Mouse (Mus musculus) embryonic fibroblast, embryonic 13.5 days (primary cell): ENCODE measurements around the gene Mkrn3. TPM values are rescaled to one million over a fixed set of nuclear protein-coding genes. Genes with fewer than 3 reads are reported as not detected.

Experiments used
- H3K27ac ChIP-seq: 2 replicates; pipeline ENCODE4 v1.5.1; 2012; ENCODE audit warnings: low read length, control low read depth, inconsistent platforms; ENCODE audit not compliant: insufficient read depth
- H3K4me1 ChIP-seq: 2 replicates; pipeline ENCODE4 v1.6.1; 2011; ENCODE audit warnings: low read length; ENCODE audit not compliant: control insufficient read depth, insufficient read depth
- H3K4me3 ChIP-seq: 2 replicates; pipeline ENCODE4 v1.5.1; 2011; ENCODE audit warnings: mild to moderate bottlenecking, control low read depth, low read length; ENCODE audit not compliant: insufficient read depth
- CTCF ChIP-seq: IDR thresholded peaks from 2 replicates; pipeline ENCODE4 v1.5.1; 2011; ENCODE audit warnings: mild to moderate bottlenecking, control low read depth, low read length, moderate library complexity, borderline replicate concordance; ENCODE audit not compliant: insufficient read depth
- POLR2A ChIP-seq: IDR thresholded peaks from 2 replicates; pipeline ENCODE4 v1.6.1; 2011; ENCODE audit warnings: low read depth, mild to moderate bottlenecking, control low read depth, low read length, moderate library complexity
- polyA plus RNA-seq: library from polyadenylated mRNA; stranded (reverse); fragments of >200 nt; gene quantifications from 2 replicates; pipeline ENCODE4 v1.2.4, GENCODE M21; 2011; ENCODE audit warnings: low read depth; ENCODE audit not compliant: missing spikeins, insufficient read length

The Mkrn3 gene
- polyA plus RNA-seq, 1 experiment = 1.0 TPM

DNA sequence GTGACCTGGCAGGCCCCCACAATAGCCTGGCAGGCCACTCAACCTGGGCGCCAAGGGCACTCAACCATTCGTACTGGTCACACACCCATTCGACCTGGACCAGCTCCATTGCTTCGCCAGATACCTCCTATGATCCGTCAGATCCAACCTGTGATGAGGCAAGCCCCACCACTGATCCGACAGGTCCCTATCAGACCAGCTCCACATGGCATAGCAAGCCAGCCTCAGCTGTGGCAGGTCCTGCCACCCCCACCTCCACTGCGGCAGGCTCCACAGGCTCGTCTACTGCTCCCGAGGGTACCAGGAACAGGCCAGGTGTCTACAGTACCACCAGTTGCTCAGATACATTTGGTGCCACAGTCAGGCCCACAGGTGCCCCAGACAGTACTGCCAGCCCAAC lies 41.4 kb downstream of the Mkrn3 start:
- H3K27ac ChIP-seq = no peak overlapping the region
- no peak overlapping the region for H3K4me3 ChIP-seq
- TF ChIP-seq POLR2A (no peak), CTCF (no peak)
- no peaks in the 10 kb centered on the region for H3K4me1 ChIP-seq

DNA sequence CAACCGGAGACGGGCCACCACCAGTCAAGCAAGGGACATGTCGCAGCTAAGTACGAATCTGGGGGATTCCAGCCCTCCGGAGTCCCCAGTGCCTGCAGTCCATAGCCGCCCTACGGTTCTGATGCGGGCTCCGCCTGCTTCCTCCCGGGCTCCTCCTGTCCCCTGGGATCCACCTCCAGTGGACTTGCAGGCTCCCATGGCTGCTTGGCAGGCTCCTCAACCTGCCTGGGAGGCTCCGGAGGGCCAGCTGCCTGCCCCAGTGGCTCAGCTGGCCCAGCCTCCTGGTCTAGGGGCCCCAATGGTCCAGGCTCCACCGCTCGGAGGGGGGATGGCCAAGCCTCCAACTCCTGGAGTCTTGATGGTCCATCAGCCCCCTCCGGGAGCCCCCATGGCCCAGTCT lies 42.6 kb downstream of the Mkrn3 start:
- no peak for TF ChIP-seq CTCF
- no peak for TF ChIP-seq POLR2A
- Histone ChIP-seq H3K4me1 (no peaks in the 10 kb centered on the region), H3K27ac (no peak overlapping the region)

DNA sequence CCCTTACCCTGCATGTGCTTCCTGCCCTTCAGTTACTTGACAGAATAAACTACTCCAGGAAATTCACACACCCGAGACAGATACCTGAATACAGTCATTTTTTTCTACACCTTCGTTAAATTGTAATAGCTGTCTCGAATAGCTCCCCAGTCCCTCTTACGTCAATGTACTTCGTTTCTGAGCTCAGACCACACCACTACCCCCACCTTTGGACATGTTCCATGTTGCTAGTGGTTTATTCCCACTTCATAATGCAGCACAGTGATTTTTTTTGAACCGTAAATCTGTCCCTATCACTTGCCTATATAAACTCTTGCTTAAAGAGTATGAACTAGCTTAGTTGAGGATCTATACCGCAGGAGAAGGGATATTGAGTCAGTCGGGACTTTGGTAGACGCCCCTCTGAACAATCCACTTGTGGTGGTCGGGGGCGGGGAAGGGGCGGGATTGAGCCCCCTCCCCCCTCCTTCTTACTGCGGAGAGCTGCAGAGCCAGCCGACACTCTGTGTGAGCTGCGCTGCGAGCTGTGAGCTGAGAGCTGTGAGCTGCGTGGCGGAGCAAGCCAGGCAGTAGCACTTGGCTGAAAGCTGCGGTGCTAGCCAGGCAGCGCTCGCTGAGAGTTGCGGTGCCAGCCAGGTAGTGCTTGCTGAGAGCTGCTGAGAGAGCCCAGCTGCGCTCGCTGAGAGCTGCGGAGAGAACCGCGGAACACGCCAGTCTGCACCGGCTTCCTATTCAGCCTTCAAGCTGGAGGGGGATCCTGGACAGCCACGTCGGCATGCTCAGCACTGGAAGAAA lies 43.2 kb downstream of the Mkrn3 start, which contains the start of gene Magel2:
Gene Magel2 (plus strand): TSS at position 501 of the 795 bp plus-strand sequence.
- Histone ChIP-seq H3K27ac (no peak within 1 kb of the TSS), H3K4me3 (peak within 1 kb of the TSS; percentile 26), H3K4me1 (no peaks in the 10 kb centered on the region)
- TF ChIP-seq CTCF (no peak), POLR2A (no peak)

More for the DNA sequence above, 42.6 kb downstream of the Mkrn3 start:
- H3K4me3 ChIP-seq = peak overlapping the region; percentile 26

DNA sequence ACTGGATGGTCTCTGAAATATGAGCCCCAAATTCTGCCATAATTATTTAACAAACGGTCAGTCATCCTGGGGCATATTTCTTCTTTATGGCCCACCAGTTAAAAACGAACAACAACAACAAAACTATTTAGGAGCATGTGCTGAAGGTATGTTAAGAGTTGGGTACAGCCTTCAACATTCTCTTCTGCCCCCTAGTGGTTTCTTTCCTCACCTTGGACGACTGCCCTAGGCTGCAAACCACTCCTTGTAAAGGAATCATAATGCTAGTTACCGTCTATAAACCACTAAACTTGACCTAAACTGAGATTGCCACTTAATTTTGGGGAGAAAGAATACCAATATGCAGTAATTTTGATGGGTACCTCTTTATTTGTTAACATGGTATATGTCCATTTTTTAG lies 44.3 kb downstream of the Mkrn3 start:
- Histone ChIP-seq H3K4me3 (no peak overlapping the region), H3K27ac (no peak overlapping the region), H3K4me1 (no peaks in the 10 kb centered on the region)
- TF ChIP-seq CTCF = no peak
- no peak for TF ChIP-seq POLR2A

Other genes starting within 250 kb of the Mkrn3 start
- gene Ndn, start 73.6 kb downstream of the Mkrn3 start, polyA plus RNA-seq = 25.7 and 27.0 TPM in 2 replicates
- not detected in 2 replicates for gene Magel2, start 43.1 kb downstream of the Mkrn3 start, polyA plus RNA-seq
- gene Peg12, start 44.4 kb upstream of the Mkrn3 start, polyA plus RNA-seq = 7.9 and 9.0 TPM in 2 replicates